Mouse (Mus musculus): ENCODE data around the gene Cdh13. TPM values are rescaled to one million over a fixed set of nuclear protein-coding genes. Genes with fewer than 3 reads are reported as not detected.

Gene Cdh13
- total RNA-seq, 2 experiments from 2014 or later, result not detected

DNA sequence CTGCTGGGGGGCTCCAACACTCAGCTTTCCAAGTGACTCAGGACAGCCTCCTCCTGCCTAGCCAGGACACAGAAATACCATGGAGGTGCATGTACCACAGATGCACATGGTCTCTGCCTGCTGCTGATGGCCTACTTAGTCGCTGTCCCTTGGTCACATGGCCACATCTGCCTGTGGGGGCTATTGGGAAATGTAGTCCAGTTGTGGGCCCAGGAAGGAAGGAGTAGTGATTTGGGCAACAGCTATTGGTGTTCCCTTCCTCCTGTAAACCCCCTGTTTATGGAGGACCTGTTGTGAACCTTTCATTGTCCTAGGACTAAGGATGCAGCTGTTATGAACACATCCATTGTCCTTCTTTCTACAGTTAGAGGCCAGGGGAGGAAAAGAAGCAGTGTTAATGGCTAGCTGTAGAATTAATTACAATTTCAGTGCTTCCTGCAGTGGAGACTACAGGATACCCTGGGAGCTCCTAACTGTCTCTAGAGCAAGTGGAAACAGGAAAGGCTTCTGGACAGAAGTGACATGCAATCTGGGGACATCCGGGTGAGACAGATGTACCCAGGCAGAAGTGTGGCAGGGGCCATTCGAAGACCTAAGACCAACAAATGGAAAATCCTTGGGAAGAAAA is 150.1 kb downstream of the Cdh13 start:
- ATAC-seq (replicated peaks; ENCODE audit: low FRiP score, poor library complexity, severe bottlenecking), result no peak

DNA sequence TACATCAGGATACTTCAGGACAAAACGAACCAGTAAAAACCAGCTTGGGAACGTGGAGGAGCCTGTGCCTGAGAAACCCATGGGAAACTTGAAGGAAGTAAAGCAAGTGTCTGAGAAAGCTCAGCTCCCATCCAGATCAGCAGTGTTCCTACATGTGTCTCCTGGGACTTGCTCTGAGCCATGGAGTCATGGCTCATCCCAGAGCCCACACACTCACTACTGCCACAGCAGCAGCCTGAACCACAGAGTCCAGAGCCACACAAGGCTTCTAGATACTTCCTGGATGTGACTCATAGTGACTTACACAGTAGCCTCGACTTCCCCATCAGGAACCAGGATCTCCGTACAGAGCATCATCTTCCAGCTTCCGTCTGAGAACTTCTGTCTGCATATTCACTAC is 153.2 kb downstream of the Cdh13 start:
- ATAC-seq (replicated peaks; ENCODE audit: low FRiP score, poor library complexity, severe bottlenecking), result no peak

DNA sequence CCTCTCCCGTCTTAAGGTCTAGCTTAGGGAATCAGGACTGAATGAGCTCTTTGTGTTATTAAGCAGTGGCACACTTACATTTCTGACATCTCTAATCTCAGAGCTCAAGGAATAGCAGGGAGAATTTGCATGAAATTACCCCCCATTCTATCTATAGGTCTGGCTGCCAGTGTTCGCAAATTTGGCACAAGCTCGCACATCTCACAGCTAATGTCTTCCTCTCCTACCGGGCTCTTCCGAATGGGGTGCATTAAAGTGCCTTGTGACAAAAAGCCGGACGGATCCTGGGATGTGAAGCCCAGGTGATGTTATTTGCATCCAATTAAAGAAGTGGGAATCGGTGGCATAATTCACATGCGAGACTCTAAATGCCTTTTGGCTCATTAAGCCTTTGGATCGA is 153.6 kb downstream of the Cdh13 start:
- ATAC-seq (replicated peaks; ENCODE audit: low FRiP score, poor library complexity, severe bottlenecking), result no peak

GRCm38 (mm10) chr8:118437874-118438273 is 154.3 kb downstream of the Cdh13 start:
- no peak for ATAC-seq (replicated peaks; ENCODE audit: low FRiP score, poor library complexity, severe bottlenecking)

- no peak for ATAC-seq (replicated peaks; ENCODE audit: low FRiP score, poor library complexity, severe bottlenecking)
These were observed 156.3 kb downstream of the Cdh13 start for GRCm38 (mm10) chr8:118439857-118440256.

DNA sequence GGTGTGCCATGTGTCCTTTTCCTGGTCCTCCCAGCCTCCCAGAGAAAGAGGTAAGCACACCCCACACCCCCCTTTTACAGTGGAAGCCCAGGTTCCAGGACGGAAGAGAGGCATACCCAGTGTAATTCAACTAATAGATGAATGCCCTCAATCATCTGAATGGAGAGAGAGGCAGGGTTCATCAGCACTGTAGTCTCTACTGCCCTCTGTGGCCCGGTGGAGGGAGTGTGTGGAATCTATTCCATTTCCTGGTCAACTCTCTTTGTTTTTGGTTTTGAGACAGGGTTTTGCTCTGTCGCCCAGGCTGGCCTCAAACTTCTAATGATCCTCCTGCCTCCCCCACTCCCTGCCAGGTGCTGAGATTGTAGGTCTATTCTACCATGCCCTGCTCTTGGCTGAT is 159.8 kb downstream of the Cdh13 start:
- no peak for ATAC-seq (replicated peaks; ENCODE audit: low FRiP score, poor library complexity, severe bottlenecking)

DNA sequence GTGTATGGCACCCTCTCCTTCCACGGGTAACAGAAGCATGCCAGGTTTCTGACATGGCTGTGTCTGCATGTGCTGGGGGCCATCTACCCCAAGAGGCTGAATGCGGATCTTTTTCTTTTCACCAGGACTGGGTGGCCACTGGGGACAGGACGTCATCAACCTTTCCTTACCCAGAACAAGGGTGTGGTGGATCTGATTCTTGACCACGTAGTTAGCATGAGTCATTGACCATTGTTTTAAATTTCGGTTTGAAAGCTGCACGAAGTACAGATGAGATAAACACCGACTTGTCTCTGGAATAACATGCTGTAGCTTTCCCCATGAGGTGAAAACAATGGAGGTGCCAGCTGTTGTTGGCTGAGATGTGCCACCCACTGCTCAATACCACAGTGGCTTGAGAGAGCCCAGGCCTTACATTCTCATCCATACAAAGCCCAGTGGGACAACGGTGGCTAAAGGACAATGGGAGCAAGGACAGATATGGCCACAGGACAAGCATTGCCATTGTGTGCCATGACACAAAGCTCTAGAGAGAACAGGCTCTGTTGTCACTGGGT is 161.2 kb downstream of the Cdh13 start:
- ATAC-seq (replicated peaks; ENCODE audit: low FRiP score, poor library complexity, severe bottlenecking), result no peak

DNA sequence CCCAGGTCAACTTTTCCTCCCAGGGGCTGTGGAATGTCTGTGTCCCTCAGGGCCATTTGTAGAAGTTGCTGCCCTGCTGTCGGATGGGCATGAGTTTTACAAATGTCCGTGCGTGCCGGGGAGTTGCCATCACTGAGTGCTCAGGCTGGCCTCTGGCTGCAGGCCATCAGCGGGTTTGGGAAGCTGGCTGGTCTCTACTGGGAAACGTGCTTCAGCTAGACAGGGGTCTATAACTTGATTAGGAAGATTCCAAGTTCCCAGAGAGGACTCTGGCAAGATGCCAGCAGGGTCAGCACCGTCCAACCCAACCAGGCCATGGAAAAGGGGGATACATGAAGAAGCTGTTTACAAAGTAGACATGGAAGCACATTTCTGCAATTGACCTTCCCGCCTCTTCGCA is 163.0 kb downstream of the Cdh13 start:
- ATAC-seq (replicated peaks; ENCODE audit: low FRiP score, poor library complexity, severe bottlenecking), result no peak

GRCm38 (mm10) chr8:118448011-118448410 is 164.5 kb downstream of the Cdh13 start:
- ATAC-seq (replicated peaks; ENCODE audit: low FRiP score, poor library complexity, severe bottlenecking), result no peak

DNA sequence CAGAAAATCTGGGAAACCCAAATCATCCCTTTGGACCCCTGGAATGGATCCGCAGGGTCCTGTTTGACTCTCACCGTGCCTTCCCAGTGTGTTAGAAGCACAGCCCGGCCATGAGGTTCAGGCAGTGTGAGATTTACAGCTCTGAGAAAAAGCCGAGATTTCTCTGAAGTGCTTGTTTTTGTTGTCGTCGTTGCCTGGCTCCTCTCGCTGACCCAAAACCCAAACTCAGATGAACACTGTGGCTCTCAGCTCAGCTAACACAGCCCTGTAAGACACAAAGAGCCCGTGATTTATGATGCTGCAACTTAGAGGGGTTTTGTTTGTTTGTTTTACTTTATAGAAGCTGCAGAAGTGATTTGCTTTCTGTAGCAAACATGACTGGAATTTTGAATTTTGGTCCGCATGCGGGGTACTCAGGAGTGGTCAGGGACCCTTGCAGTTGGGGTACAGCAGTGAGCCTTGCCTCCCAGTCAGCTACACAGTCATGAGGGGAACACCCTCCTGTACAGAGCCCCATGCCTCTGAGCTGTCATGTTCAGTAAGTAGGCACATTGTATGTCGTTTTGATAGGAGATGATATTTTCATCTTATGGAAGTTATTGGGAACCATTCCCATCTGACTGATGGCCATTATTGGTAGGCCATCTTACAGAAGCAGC is 169.0 kb downstream of the Cdh13 start:
- ATAC-seq (replicated peaks; ENCODE audit: low FRiP score, poor library complexity, severe bottlenecking), result no peak

GRCm38 (mm10) chr8:118455245-118455644 is 171.7 kb downstream of the Cdh13 start:
- ATAC-seq (replicated peaks; ENCODE audit: low FRiP score, poor library complexity, severe bottlenecking), result no peak

GRCm38 (mm10) chr8:118465330-118465948 is 181.9 kb downstream of the Cdh13 start:
- ATAC-seq (replicated peaks; ENCODE audit: low FRiP score, poor library complexity, severe bottlenecking), result no peak

DNA sequence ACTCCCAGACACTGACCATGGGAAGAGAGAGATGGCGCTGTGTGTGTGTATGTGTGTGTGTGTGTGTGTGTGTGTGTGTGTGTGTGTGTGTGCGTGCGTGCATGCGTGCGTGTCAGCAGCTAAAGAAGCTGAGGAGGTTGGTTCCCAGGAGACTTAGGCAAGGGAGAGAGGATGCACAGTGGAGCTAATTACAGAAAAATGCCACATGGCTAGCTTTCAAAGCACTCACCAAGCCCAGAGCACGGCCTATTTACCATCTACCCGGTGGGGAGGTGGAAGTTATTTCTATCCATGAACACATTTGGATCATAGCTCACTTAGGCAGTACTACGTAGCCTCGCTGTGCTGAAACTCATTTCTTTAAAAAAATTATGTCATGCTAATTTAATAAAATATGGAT is 194.1 kb downstream of the Cdh13 start:
- ATAC-seq (replicated peaks; ENCODE audit: low FRiP score, poor library complexity, severe bottlenecking), result no peak

GRCm38 (mm10) chr8:118488735-118489134 is 205.2 kb downstream of the Cdh13 start:
- ATAC-seq (replicated peaks; ENCODE audit: low FRiP score, poor library complexity, severe bottlenecking), result no peak

DNA sequence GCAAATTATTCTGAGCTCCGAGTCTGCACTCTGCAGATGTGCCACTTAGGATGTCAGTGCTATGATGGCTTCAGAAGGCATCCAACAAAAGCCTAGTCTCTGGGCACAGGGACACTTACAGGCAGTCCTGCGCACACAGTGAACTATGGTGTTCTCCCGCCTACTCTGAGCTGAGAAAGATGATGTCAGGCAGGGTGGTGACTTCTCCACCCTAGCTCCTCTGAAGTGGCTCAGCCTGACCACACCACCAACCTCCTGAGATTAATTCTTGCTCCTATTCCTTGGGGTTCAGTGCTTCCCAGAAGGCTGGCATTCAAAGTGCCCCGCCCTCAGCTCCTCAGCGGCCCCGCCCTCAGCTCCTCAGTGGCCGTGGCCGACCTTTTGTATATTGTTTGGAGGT is 219.0 kb downstream of the Cdh13 start:
- no peak for ATAC-seq (replicated peaks; ENCODE audit: low FRiP score, poor library complexity, severe bottlenecking)

GRCm38 (mm10) chr8:118509426-118509825 is 225.9 kb downstream of the Cdh13 start:
- no peak for ATAC-seq (replicated peaks; ENCODE audit: low FRiP score, poor library complexity, severe bottlenecking)

DNA sequence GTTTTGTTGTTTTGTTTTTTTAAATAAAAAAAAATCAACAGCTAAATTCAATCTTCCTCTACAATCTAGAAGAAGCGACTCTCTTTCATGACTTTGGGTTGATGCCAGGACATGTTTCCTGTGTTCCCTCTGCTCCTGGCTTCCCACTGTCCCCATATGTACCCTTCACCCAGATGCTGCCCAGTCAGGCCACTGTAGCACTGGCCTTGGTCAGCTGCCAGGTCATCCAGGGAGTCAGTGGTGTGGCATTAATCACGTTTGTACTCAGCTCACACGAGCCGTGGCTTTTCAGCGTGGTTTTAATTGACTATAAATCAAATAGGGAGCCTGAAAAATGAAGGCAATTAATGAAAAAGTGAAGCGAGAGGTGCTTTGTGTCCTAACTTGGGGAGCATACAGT is 229.7 kb downstream of the Cdh13 start:
- no peak for ATAC-seq (replicated peaks; ENCODE audit: low FRiP score, poor library complexity, severe bottlenecking)

DNA sequence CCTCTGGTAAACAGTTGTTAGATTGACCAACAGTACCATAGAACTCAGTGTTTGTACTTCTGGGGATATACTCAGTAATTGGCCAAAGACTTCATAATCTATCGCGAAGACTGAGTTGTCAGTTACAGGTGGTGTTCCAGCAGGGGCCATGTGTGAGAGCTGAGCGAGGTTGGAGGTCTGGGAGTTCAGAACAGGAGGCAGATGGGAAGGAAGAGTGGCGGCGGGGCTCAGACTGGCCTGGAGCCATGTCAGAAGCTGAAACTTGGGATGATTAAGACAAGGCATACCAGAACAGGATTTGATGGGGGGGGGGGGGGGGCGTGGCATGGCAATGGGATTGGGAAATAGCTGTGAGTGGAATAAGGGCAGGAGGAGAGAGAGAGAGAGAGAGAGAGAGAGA is 232.1 kb downstream of the Cdh13 start:
- no peak for ATAC-seq (replicated peaks; ENCODE audit: low FRiP score, poor library complexity, severe bottlenecking)

GRCm38 (mm10) chr8:118517071-118517470 is 233.5 kb downstream of the Cdh13 start:
- ATAC-seq (replicated peaks; ENCODE audit: low FRiP score, poor library complexity, severe bottlenecking), result no peak

GRCm38 (mm10) chr8:118518030-118518741 is 234.7 kb downstream of the Cdh13 start:
- ATAC-seq (replicated peaks; ENCODE audit: low FRiP score, poor library complexity, severe bottlenecking), result no peak

- no peak for ATAC-seq (replicated peaks; ENCODE audit: low FRiP score, poor library complexity, severe bottlenecking)
These were observed 235.2 kb downstream of the Cdh13 start for GRCm38 (mm10) chr8:118518742-118519102.
